Mouse (Mus musculus) bone marrow, adult 2 months (tissue): Measurements from ENCODE around the gene Milr1.

Experiments used
- CTCF ChIP-seq: fragments of 200-500 bp; IDR thresholded peaks from 2 replicates; pipeline ENCODE4 v1.5.1; 2011; ENCODE audit warnings: low read length, control low read depth; ENCODE audit not compliant: control insufficient read depth, insufficient read depth
- POLR2A ChIP-seq: fragments of 200-500 bp; IDR thresholded peaks from 2 replicates; pipeline ENCODE4 v1.6.1; 2011; ENCODE audit warnings: low read depth, mild to moderate bottlenecking, control low read depth, low read length, borderline replicate concordance; ENCODE audit not compliant: control insufficient read depth

DNA sequence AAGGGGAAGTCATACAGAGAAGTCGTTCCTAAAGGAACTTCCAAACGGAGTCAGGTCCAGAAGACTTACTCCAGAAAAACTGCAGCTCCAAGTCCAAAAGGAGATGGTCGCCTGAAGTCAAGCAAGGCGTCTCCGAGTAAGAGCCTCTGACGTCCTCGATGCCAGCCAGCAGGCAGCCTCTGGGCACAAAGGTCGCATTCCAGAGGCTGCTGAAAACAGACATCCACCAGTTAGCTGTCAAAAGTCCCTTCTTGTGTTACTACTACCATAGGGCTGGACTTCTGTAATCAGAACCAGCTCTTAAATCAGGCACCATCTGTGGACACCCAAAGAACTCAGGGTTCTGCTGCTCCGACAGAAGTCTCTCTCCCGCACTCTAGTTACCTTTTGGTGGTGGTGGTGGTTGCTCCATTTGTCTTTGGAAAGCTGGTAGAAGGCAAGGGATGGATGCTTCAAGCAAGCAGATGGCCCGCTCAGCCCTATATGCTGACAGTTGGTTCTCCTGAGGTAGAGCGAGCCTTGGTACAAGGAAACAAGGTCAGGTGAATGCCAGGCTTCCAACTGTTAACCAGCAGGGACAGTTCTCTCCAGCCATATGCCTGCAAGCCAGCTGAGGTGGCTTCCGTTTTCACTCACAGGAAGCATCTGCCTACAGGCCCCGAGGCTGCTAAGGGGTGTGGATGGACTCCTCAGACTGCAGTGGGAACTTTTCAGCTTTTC lies 63.7 kb downstream of the Milr1 start:
- TF ChIP-seq POLR2A, result no peak
- TF ChIP-seq CTCF, result no peak
